Mouse (Mus musculus) ovary, postnatal 14 days (tissue): Measurements from ENCODE around the gene Spry1.

Experiments used
- DNase-seq: peaks from one replicate; pipeline ENCODE4 v3.0.0; 2022; ENCODE audit warnings: low spot score

Spry1 gene

GRCm38 (mm10) chr3:37641796-37642680, 2.3 kb downstream of the Spry1 start:
- no peak for DNase-seq

- no peak for DNase-seq
Observed at GRCm38 (mm10) chr3:37642681-37643214, 3.0 kb downstream of the Spry1 start.

- no peak for DNase-seq
Observed at GRCm38 (mm10) chr3:37643411-37643810, 3.7 kb downstream of the Spry1 start.

- DNase-seq: no peak
Observed at GRCm38 (mm10) chr3:37643903-37644302, 4.2 kb downstream of the Spry1 start.

GRCm38 (mm10) chr3:37645061-37645460, 5.3 kb downstream of the Spry1 start:
- no peak for DNase-seq

- no peak for DNase-seq
Observed at GRCm38 (mm10) chr3:37646221-37646620, 6.5 kb downstream of the Spry1 start.

GRCm38 (mm10) chr3:37647225-37647624, 7.5 kb downstream of the Spry1 start:
- DNase-seq: no peak

- no peak for DNase-seq
Observed at GRCm38 (mm10) chr3:37648244-37648643, 8.5 kb downstream of the Spry1 start.

GRCm38 (mm10) chr3:37649281-37649680, 9.5 kb downstream of the Spry1 start:
- no peak for DNase-seq

- no peak for DNase-seq
Observed at GRCm38 (mm10) chr3:37652537-37652936, 12.8 kb downstream of the Spry1 start.

- no peak for DNase-seq
Observed at GRCm38 (mm10) chr3:37653935-37654729, 14.4 kb downstream of the Spry1 start.

GRCm38 (mm10) chr3:37654787-37655186, 15.0 kb downstream of the Spry1 start:
- DNase-seq: no peak

GRCm38 (mm10) chr3:37655933-37656633, 16.3 kb downstream of the Spry1 start:
- DNase-seq: no peak

- no peak for DNase-seq
Observed at GRCm38 (mm10) chr3:37657009-37657408, 17.3 kb downstream of the Spry1 start.

- DNase-seq: no peak
Observed at GRCm38 (mm10) chr3:37658155-37658554, 18.4 kb downstream of the Spry1 start.

- DNase-seq: no peak
Observed at GRCm38 (mm10) chr3:37659621-37660020, 19.9 kb downstream of the Spry1 start.

GRCm38 (mm10) chr3:37666291-37667118, 26.8 kb downstream of the Spry1 start:
- DNase-seq: peak; percentile 18

- no peak for DNase-seq
Observed at GRCm38 (mm10) chr3:37667119-37667467, 27.3 kb downstream of the Spry1 start.

GRCm38 (mm10) chr3:37667736-37668135, 28.0 kb downstream of the Spry1 start:
- no peak for DNase-seq

GRCm38 (mm10) chr3:37668652-37669051, 28.9 kb downstream of the Spry1 start:
- DNase-seq: no peak

GRCm38 (mm10) chr3:37669100-37669499, 29.4 kb downstream of the Spry1 start:
- no peak for DNase-seq
